Mouse (Mus musculus): ENCODE measurements at regions not wholly inside any gene's neighbourhood (a gene's known extent, or its start where the extent isn't known, plus 50 kb on each side); places are given as distances from the start of the nearest gene placed in this dataset.
A peak's percentile ranks its signal among the peaks of the same experiment; 100 is the strongest.

GRCm38 (mm10) chr9:115361191-115361590, 51.0 kb upstream of the Stt3b start:
- DNase-seq (ENCODE audit: low read depth, low spot score) = no peak

GRCm38 (mm10) chr9:115361881-115362280, 51.7 kb upstream of the Stt3b start:
- no peak for DNase-seq (ENCODE audit: low read depth, low spot score)

GRCm38 (mm10) chr9:115362486-115362885, 52.3 kb upstream of the Stt3b start:
- no peak for DNase-seq (ENCODE audit: low read depth, low spot score)

GRCm38 (mm10) chr9:115364919-115365861, 55.0 kb upstream of the Stt3b start:
- DNase-seq (ENCODE audit: low read depth, low spot score) = no peak

- no peak for DNase-seq (ENCODE audit: low read depth, low spot score)
Observed at GRCm38 (mm10) chr9:115367808-115368207, 57.6 kb upstream of the Stt3b start.

GRCm38 (mm10) chr9:115380276-115380675, 70.1 kb upstream of the Stt3b start:
- DNase-seq (ENCODE audit: low read depth, low spot score) = no peak

- no peak for DNase-seq (ENCODE audit: low read depth, low spot score)
Observed at GRCm38 (mm10) chr9:115382824-115383475, 72.7 kb upstream of the Stt3b start.

GRCm38 (mm10) chr9:115383935-115384334, 73.7 kb upstream of the Stt3b start:
- no peak for DNase-seq (ENCODE audit: low read depth, low spot score)

GRCm38 (mm10) chr9:115384345-115384744, 74.1 kb upstream of the Stt3b start:
- no peak for DNase-seq (ENCODE audit: low read depth, low spot score)

GRCm38 (mm10) chr9:115387471-115388360, 77.5 kb upstream of the Stt3b start:
- no peak for DNase-seq (ENCODE audit: low read depth, low spot score)

GRCm38 (mm10) chr9:115388361-115388759, 78.1 kb upstream of the Stt3b start:
- no peak for DNase-seq (ENCODE audit: low read depth, low spot score)

- no peak for DNase-seq (ENCODE audit: low read depth, low spot score)
Observed at GRCm38 (mm10) chr9:115389082-115389481, 78.9 kb upstream of the Stt3b start.

- no peak for DNase-seq (ENCODE audit: low read depth, low spot score)
Observed at GRCm38 (mm10) chr9:115390880-115391281, 80.7 kb upstream of the Stt3b start.

- no peak for DNase-seq (ENCODE audit: low read depth, low spot score)
Observed at GRCm38 (mm10) chr9:115395511-115395910, 85.3 kb upstream of the Stt3b start.

- DNase-seq (ENCODE audit: low read depth, low spot score) = no peak
Observed at GRCm38 (mm10) chr9:115400461-115400860, 90.2 kb upstream of the Stt3b start.

GRCm38 (mm10) chr9:115401405-115402151, 91.4 kb upstream of the Stt3b start:
- DNase-seq (ENCODE audit: low read depth, low spot score) = peak; percentile 16

GRCm38 (mm10) chr9:115402661-115403060, 92.4 kb upstream of the Stt3b start:
- DNase-seq (ENCODE audit: low read depth, low spot score) = no peak

GRCm38 (mm10) chr9:115403354-115403968, 93.2 kb upstream of the Stt3b start:
- no peak for DNase-seq (ENCODE audit: low read depth, low spot score)

GRCm38 (mm10) chr9:115407901-115408470, 97.8 kb upstream of the Stt3b start:
- no peak for DNase-seq (ENCODE audit: low read depth, low spot score)

- DNase-seq (ENCODE audit: low read depth, low spot score) = no peak
Observed at GRCm38 (mm10) chr9:115408886-115409285, 98.7 kb upstream of the Stt3b start.

Data from retina, adult 2 months (tissue).